Comparison of ENCODE assay signal across 14 mouse cellular contexts in the genomic region with DNA sequence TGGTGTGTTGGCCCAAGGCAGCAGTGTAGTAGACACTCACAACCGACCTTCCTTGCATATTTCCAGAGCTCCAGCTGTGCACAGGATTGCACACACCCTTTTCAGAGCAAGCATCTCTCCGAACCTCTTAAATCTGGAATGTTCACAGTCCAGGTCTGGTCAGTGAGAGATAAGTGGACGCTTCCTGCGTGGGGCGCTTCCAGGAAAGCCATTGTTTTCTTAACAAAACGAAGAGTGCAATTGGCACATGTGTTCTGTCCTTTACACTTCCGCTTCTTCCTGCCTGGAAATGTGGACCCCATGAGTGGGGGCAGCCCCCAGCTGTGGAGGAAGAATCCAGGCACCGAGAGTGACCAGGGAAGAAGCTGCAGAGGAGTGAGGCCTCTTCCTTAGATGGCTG. TPM values are rescaled to one million over a fixed set of nuclear protein-coding genes. Genes with fewer than 3 reads are reported as not detected.
DNase-seq lines count a peak whose midpoint lies in the region; ATAC-seq and TF ChIP-seq lines count a peak whose summit lies in the region.
"Had no signal": no experiment of that assay in that cellular context is flagged by ENCODE, and none has a peak within 500 bp of the region (broad histone marks: within the 10 kb centered on the region; RNA-seq: fewer than 3 reads in every experiment).

No protein-coding gene starts in this region.

- 0 out of 2 replicates have a peak, but pooled peaks have one; percentile 31 for ATAC-seq in stomach, embryonic 15.5 days (ENCODE audit: insufficient read depth, low FRiP score, low read depth)
- ATAC-seq in stomach, postnatal 0 days (ENCODE audit: low FRiP score, low TSS enrichment) = no peak
- ATAC-seq in lung, embryonic 15.5 days (ENCODE audit: borderline replicate concordance, extremely low read depth, low FRiP score, low TSS enrichment) = peak; percentile 49; the same call in 1 of the 2 replicates
- ATAC-seq in midbrain, embryonic 15.5 days (replicated peaks) = no peak
- ATAC-seq: forebrain, embryonic 14.5 days; midbrain, embryonic 13.5 days had no signal

- no peaks in the 10 kb centered on the region for H3K9me3 ChIP-seq in stomach, embryonic 15.5 days
- H3K9me3 ChIP-seq in stomach, postnatal 0 days (ENCODE audit: control insufficient read depth, low read length) = no peaks in the 10 kb centered on the region
- H3K9me3 ChIP-seq in lung, embryonic 15.5 days = no peaks in the 10 kb centered on the region
- no peaks in the 10 kb centered on the region for H3K9me3 ChIP-seq in midbrain, embryonic 15.5 days
- H3K9me3 ChIP-seq: midbrain, embryonic 13.5 days; neural tube, embryonic 13.5 days had no signal

- no peak for DNase-seq in stomach, postnatal 0 days (ENCODE audit: low spot score)
- peak; percentile 13 for DNase-seq in kidney, adult 18-20 months
- no peak for DNase-seq in testis, postnatal 14 days (ENCODE audit: low spot score)
- no peak for DNase-seq in adrenal gland, adult 18-20 months (ENCODE audit: low spot score in 2 of 2)
- DNase-seq: adrenal gland, postnatal 10 days; cerebellum, postnatal 36 days; gastrocnemius, postnatal 36 days; right cerebral cortex, adult 18-20 months had no signal

- H3K27me3 ChIP-seq in stomach, embryonic 15.5 days (replicated peaks) = no peaks in the 10 kb centered on the region
- no peaks in the 10 kb centered on the region for H3K27me3 ChIP-seq in stomach, postnatal 0 days (ENCODE audit: control insufficient read depth, insufficient read depth, low read length)
- H3K27me3 ChIP-seq in lung, embryonic 15.5 days = no peaks in the 10 kb centered on the region
- H3K27me3 ChIP-seq in midbrain, embryonic 15.5 days (replicated peaks) = no peaks in the 10 kb centered on the region
- H3K27me3 ChIP-seq: midbrain, embryonic 13.5 days; neural tube, embryonic 13.5 days had no signal

- no peak for TF ChIP-seq CTCF in stomach, postnatal 0 days (IDR thresholded peaks at IDR 0.05; ENCODE audit: low read depth)

- 0 out of 2 replicates have a peak, but pooled peaks cover 3% of the 10 kb centered on the region for H3K4me1 ChIP-seq in stomach, embryonic 15.5 days
- H3K4me1 ChIP-seq in stomach, postnatal 0 days (replicated peaks; ENCODE audit: control insufficient read depth, insufficient read depth) = no peaks in the 10 kb centered on the region
- peaks cover 3% of the 10 kb centered on the region; the same call in 1 of the 2 replicates for H3K4me1 ChIP-seq in lung, embryonic 15.5 days
- no peaks in the 10 kb centered on the region for H3K4me1 ChIP-seq in midbrain, embryonic 15.5 days
- H3K4me1 ChIP-seq: midbrain, embryonic 13.5 days; neural tube, embryonic 13.5 days had no signal

- H3K36me3 ChIP-seq in stomach, embryonic 15.5 days = no peaks in the 10 kb centered on the region
- no peaks in the 10 kb centered on the region for H3K36me3 ChIP-seq in stomach, postnatal 0 days (ENCODE audit: control insufficient read depth, insufficient read depth, low read length)
- H3K36me3 ChIP-seq in lung, embryonic 15.5 days = no peaks in the 10 kb centered on the region
- H3K36me3 ChIP-seq in midbrain, embryonic 15.5 days (replicated peaks) = no peaks in the 10 kb centered on the region
- H3K36me3 ChIP-seq: midbrain, embryonic 13.5 days; neural tube, embryonic 13.5 days had no signal

- H3K27ac ChIP-seq in stomach, embryonic 15.5 days = no peak overlapping the region
- H3K27ac ChIP-seq in stomach, postnatal 0 days (replicated peaks) = no peak overlapping the region
- peak overlapping the region; percentile 24; the same call in 1 of the 2 replicates for H3K27ac ChIP-seq in lung, embryonic 15.5 days
- H3K27ac ChIP-seq in midbrain, embryonic 15.5 days = no peak overlapping the region
- H3K27ac ChIP-seq: midbrain, embryonic 13.5 days; neural tube, embryonic 13.5 days had no signal

- TF ChIP-seq EP300 in stomach, postnatal 0 days (optimal IDR thresholded peaks at IDR 0.05) = no peak

- no peak overlapping the region for H3K4me2 ChIP-seq in stomach, embryonic 15.5 days
- H3K4me2 ChIP-seq in stomach, postnatal 0 days (replicated peaks; ENCODE audit: low read depth) = no peak overlapping the region
- no peak overlapping the region for H3K4me2 ChIP-seq in lung, embryonic 15.5 days
- no peak overlapping the region for H3K4me2 ChIP-seq in midbrain, embryonic 15.5 days
- H3K4me2 ChIP-seq: midbrain, embryonic 13.5 days; neural tube, embryonic 13.5 days had no signal

- WGBS in stomach, embryonic 15.5 days = 69% methylated on average over 8 of the region's 8 CpGs
- 71% methylated on average over 8 of the region's 8 CpGs for WGBS in stomach, postnatal 0 days
- WGBS in lung, embryonic 15.5 days = 38% methylated on average over 8 of the region's 8 CpGs
- 86% methylated on average over 8 of the region's 8 CpGs for WGBS in midbrain, embryonic 15.5 days

- no peak overlapping the region for H3K4me3 ChIP-seq in stomach, embryonic 15.5 days (replicated peaks)
- no peak overlapping the region for H3K4me3 ChIP-seq in stomach, postnatal 0 days (ENCODE audit: low read depth, low read length)
- H3K4me3 ChIP-seq in lung, embryonic 15.5 days = no peak overlapping the region
- no peak overlapping the region for H3K4me3 ChIP-seq in midbrain, embryonic 15.5 days
- H3K4me3 ChIP-seq: midbrain, embryonic 13.5 days; neural tube, embryonic 13.5 days had no signal

- H3K9ac ChIP-seq in stomach, embryonic 15.5 days = no peak overlapping the region
- no peak overlapping the region for H3K9ac ChIP-seq in stomach, postnatal 0 days (ENCODE audit: low read length)
- no peak overlapping the region for H3K9ac ChIP-seq in lung, embryonic 15.5 days
- H3K9ac ChIP-seq in midbrain, embryonic 15.5 days = no peak overlapping the region
- H3K9ac ChIP-seq: midbrain, embryonic 13.5 days; neural tube, embryonic 13.5 days had no signal

RNA-seq across cellular contexts. Expression of gene Hhex, which starts 47.1 kb away (rescaled TPM):
- 18.2 and 23.9 TPM in 2 replicates for polyA plus RNA-seq in stomach, embryonic 15.5 days (2015; fragmentation: Nextera tagmentation; extraction: Ambion mirVana)
- polyA plus RNA-seq in stomach, postnatal 0 days (2015; fragmentation: Nextera tagmentation; extraction: Ambion mirVana) = 6.8 and 8.2 TPM in 2 replicates
- 32.8 and 38.0 TPM in 2 replicates for polyA plus RNA-seq in lung, embryonic 15.5 days (2015; fragmentation: Nextera tagmentation; extraction: Ambion mirVana)
- 5.1 and 5.2 TPM in 2 replicates for polyA plus RNA-seq in midbrain, embryonic 15.5 days (2015; fragmentation: Nextera tagmentation; extraction: Ambion mirVana)
- 10 to 100 TPM; 36.9 to 43.4 TPM for total RNA-seq in adrenal gland, adult 18-20 months (2021)

Comparison
In these comparisons a context has a peak if more than half of its experiments do, and no peak if none do; other contexts are left out.
1. ATAC-seq: peak in stomach, embryonic 15.5 days (single experiment) and lung, embryonic 15.5 days (single experiment); none in stomach, postnatal 0 days (single experiment) and midbrain, embryonic 15.5 days (single experiment).